Mouse (Mus musculus): ENCODE results near the gene Trim8.

Trim8 gene

DNA sequence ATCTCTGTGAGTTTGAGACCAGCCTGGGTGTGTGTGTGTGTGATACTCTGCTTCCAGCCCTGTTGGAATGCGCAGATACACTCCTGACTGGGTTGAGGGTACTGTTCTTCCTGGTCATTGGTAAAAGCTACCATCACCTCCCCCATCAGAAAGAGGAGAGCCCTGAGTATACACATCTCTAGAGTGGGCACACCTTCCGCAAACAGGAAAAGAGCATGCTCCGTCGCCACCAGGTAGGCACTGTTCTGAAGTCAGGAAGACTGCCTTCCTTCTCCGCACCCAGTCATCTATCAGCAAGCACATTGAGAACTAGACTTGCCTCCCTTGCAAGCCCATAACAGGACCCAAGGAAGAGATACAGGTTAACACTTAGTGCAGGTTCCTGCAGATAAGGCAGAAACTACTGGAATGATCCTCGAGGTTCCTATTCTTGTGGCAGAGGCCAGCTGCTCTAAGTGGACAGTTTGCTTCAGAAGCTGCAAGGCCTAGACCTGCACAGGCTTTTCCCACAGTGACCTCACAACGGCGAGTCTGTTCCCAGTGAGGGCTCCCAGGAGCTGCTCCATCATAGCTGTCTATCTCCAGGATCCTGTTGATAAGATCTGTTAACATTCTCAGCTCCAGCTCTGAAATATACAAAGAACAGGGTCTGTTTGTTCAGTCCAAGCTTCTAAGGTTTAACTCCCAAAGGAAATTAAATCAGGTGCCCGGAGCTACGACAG is 20.7 kb upstream of the Trim8 start:
- DNase-seq: no peak

DNA sequence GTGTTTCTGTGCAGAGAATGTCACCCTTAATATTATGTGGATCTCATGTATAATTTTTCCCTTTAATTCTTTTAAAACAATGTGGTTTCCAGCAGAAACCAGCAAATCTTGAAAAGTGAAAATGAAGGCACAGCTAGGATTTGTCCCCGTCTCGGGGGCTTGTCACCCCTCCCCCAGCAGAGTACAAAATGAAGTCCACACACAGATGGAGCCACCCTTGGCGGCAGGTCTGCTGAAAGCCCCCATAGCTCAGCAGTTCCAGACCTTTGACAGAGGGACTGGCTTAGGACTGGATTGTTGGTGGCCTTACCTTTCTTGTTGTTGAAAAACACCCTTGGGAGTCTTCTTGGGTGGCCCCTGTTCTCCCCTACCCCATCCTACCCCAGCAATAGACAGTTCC is 20.1 kb upstream of the Trim8 start:
- DNase-seq: no peak

DNA sequence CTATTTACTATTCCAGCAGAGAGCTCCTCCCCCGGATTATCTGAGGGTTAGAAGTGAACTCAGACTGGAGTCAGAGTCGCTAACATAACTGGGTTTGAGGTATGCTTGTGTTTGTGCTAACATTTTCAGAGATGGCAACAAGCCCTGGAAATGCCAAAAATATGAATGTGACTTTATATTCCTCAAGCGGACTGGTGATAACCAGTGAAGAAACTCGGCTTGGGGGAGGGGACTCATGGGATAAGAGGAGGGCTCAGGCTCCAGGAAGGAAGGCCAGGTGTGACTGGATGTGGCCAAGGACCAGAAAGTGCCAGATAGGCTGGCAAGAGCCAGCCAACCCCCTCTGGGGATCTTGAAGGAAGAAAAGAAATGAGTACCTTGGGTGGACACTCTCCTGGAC is 19.7 kb upstream of the Trim8 start:
- no peak for DNase-seq

DNA sequence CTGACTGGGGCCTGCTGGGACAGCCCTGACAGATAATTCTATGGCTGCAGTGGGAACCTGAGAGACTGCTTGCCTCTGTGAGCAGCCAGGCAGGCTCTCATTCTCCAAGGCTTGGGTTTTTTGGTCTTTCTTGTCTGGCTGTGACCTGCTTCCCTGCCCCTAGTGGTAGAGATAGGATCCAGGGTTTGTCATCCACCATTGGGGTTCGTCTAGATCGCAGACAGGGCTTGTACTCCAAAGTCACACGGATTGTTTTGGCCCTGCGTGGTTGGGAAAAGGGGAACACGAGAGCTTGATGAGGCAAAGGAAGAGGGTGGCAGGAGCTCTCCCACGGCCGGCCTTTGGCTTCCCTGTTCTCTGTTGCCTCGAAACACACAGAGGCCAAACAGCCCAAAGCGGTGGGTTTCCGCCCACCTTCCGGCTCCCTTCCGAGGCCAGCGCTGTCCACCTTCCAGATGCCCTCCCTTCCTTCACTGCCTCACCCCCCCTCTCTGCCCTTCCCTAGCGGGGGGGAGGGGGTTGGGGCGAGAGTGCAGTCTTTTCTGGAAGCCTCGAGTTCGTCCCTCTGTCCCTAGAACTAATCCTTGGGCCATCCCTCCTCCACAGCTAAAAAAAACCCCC is 18.5 kb upstream of the Trim8 start:
- DNase-seq: no peak

DNA sequence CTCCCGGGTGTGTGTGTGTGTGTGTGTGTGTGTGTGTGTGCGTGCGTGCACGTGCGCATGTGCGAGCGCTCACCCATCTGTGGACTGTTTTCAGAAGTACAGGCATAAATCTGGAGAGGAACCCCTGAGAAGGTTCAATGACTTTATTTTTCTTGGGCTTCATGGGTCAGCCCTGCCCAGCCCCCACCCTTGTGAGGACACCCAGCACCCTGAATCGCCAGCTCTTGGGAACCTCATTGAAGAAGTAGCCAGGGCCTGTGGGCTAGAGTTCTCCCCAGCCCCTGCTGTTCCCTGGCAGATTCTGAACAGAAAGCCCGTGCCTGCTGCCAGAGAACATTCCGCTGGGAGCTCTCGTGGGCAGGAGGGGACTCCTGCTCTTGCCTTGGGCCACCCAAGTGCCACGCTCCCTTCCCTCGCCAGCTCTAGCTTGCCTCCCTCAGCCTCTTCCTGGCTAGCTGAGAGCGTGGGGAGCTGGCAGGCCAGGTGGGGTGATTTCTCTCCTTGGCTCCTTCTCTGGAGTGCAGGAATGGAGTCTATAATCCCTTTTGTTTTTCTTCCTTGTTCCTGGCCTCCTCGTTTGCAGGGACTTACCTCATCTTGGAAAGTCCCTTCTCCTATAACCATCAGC is 17.7 kb upstream of the Trim8 start:
- DNase-seq: peak; percentile 67

DNA sequence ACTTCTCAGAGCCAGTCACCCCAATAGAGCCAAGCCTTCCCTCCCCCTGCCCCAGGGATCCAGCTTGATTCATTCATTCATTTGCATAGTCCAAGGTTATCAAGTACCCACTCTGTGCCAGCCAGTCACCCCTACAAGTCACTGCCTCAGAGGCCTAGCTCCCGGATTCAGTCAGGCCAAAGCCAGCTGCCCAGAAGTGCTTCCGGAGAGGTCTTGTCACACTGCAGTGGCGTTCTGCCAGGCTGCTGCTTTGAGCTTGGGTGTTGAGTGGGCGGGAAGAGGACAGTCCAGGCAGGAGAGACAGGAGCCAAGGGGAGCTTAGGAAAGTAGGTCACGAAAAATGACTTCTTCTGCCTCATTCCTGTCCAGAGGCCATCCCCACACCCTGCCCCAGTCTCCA is 17.0 kb upstream of the Trim8 start:
- DNase-seq: peak; percentile 93

DNA sequence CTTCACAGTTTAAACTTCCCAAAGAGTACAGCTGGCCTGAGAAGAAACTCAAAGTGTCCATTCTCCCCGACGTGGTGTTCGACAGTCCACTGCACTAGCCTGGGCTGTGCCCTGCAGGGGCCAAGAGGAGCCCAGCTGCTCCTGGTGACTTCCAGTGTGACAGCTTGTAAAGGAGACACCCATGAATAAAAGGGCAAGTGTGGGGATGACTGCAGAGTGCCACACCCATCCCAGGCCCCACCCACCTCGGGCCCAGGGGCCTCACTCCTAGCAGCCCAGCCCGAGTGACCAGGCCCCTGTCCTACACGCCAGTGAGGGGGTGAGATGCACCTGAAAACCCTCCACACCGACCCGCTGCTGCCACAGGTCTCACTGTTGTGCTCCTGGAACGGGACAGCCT is 15.7 kb upstream of the Trim8 start:
- DNase-seq: no peak

DNA sequence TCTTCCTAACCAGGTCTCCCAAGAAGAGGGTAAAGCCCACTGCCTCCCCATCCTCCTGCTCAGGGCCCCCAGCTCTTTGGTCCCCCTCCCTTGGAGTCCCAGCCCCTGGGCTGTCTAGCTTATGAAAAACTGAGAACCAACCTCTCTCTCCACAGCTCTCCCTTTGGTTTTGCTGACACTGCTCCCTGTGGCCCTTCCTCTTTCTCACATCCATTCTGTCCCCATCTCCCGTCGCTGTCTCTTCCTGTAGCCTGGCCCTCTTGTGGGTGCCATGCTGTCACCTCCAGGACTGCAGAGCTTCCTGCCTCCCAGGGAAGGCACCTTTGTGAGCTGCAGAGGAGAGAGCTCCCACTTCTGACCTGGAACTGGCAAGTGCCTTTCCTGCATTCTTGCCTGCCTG is 14.8 kb upstream of the Trim8 start:
- DNase-seq: no peak

DNA sequence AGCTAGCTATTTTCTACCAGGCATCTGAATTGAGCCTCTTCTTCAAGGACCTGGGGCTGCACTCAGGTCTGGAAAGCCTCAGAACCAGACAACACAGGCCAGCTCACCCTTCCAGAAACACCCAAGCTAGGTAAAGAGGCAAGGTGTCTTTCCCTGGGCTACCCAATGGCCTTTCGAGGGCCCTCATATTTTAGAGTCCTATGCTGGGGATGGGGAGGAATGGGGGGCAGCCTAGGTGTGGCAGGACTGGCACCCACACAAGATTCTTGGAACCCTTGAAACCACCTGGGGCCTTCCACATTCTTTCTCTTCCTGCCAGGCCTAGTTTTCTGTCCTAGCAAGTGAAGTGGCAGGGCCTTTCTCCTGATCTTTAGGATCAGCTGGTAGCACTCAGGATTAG is 12.1 kb upstream of the Trim8 start:
- DNase-seq: no peak

DNA sequence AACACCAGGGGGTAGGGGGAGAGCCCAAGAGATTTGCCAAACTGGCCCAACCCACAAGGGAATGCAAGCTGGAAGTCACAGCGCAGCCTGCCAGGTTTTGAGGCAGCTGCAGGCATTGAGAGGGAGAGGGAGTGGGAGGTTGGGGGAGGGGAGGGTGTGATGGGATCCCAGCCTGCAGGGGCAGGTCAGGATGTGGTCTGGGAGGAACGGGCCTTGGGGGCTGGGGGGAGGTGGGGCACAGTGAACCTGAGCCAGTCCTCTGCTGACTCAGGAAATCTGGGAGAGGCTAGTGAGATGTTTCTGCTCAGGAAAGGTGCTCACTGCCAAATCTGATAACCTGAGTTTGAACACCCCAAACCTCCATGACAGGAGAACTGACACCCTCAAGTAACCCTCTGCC is 10.9 kb upstream of the Trim8 start:
- DNase-seq: no peak

DNA sequence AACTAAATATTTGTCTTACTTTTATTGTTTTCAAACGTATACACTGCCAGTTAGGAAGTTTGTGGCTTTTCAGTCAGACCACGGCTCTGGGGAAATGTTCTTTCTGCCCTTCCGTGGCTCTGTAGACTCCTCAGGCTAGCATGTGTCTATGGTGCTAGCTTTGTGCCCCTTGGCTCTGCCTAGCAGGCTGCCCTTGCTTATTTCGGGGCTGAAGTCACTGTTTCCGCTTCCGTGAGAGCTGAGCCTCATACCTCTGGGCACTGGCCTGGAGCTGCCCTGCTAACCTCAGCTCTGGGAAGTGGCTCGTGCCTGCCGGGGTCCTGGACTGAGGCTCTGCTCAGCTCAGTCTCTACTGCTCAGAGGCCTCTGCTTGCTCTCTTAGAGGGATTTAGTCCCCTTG is 6.4 kb upstream of the Trim8 start:
- DNase-seq: no peak

DNA sequence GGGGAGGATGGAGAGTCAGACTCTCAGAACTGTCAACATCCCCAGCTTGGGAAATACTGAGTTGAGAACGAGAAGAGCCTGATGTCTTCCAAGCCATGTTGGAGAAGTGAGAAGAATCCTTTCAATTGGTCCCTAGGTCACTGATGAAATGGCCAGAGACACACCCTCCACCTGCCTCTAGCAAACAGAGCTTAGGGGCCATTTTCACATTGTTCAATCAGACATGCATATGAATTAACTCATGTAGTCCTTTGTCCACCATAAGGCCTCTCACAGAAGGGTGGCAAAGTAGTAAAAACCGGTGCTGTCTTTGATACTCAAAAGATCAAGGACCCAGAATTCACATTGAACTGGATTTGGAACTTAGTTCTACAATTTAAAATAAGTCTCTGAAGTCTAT is 4.3 kb upstream of the Trim8 start:
- DNase-seq: no peak

DNA sequence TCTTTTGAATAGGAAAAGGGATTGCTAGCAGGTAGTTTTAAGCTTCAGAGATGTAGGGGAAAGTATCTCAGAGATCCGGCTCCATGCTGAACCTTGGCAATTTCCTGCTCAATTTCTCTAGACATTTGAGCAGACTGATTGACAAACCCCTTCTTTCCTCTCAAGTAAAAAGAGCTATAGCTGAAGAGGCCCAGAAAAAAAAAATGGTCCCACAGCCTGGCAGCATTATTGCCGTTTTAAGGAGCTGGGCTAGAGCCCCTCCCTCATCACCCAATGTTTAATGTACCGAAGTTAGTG is 2.0 kb upstream of the Trim8 start:
- no peak for DNase-seq

DNA sequence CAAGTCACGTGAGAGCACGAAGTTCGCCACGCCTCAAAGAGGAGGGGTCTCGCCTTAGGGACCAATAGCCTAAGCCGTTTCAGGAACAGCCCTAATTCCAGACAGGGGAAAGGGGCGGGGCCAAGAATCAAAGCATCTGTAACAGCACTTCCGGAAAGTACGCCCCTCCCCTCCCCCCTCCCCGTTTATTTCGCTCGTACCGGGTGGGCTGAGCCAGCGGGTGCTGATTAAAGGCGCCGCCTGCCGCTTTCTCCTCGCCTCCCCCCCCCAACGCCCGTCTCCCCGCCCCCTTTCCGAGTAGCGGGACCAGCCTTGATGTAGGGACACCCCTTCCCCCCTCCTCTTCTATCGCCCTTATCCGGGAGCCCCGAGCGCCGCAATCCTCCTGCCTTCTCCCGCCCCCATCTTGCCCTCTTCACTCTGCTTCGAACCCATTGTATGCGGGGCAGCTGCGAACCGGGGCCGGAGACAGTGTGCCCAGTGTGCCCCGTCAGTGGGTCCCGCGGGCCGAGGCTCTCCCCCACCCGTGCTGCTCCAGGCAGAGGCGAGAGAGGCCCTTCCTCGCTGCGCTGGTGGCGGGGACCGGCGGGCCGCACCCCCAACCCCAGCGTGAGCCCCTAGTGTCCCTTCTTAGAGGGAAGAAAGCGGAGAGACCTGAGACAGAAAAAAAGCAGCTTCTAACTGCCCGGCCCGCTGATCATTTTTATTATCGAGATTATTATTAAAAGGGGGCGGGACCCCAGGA is 1.5 kb upstream of the Trim8 start:
- DNase-seq: peak; percentile 99

DNA sequence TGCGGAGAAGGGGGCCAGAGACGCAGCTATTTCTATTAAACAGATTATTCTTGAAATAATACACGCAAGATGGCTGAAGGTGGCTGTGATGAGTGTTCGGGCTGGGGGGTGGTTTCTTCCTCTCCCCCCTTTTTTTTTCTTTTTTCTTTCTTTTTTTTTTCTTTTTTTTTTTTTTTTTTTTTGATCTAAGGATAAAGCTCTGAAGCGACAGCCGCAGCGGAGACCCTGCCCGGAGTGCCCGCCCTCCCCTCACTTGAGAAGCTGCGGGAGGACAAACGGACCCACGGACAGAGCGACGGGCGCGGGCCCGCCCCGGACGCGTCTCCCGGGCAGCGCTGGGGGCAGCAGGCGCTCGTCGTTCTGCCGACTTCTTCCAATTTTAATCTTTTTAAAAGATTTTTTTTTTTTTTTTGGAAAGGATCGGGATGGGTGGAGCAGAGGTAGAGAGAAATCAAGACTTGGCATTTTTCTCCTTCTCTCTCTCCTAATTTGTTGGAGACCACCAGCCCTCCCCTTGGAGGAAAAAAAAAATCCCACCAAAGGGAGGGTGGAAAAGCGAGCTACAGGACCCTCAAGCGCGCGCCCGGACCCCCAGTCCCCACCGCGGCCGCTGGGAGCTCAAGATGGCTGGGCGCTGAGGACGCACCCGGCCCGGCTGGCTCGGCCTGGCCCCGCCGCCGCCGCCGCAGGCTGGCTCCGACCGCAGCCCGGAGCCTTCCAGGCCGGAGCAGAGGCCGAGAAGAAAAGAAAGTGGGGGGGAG is 741 bp upstream of the Trim8 start:
- no peak for DNase-seq

DNA sequence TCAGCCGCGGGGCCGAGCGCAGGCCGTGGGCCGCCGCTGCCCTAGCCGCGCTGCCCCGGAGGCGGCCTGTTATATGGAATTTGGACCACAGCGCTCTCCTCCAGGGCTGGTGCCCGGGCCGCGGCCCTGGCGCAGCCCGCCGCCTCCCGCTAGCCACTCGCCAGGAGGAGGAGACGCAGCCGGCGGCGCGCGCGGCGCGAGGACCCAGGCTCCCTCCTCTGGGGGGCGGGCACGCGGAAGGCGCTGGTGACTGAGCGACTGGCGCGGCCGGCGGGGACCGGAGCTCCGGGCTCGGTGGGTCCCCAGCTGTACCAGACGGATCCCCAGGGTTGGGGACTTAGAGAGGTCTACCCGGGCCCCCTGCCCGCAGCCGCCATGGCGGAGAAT is 560 bp downstream of the Trim8 start:
- peak; percentile 76 for DNase-seq

DNA sequence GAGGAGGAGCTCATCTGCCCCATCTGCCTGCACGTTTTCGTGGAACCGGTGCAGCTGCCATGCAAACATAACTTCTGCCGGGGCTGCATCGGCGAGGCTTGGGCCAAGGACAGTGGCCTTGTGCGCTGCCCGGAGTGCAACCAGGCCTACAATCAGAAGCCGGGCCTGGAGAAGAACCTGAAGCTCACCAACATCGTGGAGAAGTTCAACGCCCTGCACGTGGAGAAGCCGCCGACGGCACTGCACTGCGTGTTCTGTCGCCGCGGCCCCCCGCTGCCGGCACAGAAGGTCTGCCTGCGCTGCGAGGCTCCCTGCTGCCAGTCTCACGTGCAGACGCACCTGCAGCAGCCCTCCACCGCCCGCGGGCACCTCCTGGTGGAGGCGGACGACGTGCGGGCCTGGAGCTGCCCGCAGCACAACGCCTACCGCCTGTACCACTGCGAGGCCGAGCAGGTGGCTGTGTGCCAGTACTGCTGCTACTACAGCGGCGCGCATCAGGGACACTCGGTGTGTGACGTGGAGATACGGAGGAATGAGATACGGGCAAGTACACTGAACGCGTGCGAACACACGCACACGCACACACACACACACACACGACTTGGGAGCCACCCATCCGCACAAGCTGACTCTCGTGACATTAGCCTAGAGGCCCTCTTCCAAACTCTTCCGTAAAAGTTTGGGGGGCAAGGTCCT is 1.1 kb downstream of the Trim8 start:
- peak; percentile 86 for DNase-seq

DNA sequence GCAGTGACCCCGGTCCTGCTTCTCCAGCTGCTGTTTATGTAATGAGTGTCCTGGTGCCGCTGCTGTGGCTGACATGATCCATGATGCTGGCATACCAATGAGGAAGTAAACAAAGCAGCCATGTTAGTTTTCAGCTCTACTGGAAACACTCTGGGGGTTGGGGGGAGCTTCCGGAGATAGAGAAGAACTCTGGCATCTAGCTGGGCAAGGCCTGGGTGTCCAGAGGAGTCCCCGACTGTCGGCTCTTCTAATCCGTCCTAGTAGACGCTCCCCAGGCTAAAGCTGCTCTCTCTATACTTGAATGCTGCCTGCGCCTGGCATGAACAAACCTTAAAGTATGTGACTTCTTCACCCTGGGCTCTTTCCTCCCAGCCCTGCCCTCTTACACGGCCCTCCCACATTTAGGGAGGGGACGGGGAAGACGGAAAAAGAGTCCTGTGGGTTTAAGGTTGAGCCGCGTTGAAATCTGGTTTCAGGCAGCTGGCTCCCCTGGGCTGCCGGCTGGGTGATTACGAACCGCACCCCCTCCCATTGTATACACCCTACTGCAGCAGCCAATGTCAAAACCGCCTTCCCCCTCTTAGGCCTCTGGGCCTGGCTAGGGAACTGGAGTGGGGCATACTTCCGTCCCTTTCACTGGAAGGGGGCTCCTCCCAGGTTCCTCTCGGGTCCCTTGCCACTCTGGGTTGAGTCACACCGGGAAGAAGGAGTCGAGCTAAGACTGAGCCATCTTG is 2.0 kb downstream of the Trim8 start:
- DNase-seq: peak; percentile 93

DNA sequence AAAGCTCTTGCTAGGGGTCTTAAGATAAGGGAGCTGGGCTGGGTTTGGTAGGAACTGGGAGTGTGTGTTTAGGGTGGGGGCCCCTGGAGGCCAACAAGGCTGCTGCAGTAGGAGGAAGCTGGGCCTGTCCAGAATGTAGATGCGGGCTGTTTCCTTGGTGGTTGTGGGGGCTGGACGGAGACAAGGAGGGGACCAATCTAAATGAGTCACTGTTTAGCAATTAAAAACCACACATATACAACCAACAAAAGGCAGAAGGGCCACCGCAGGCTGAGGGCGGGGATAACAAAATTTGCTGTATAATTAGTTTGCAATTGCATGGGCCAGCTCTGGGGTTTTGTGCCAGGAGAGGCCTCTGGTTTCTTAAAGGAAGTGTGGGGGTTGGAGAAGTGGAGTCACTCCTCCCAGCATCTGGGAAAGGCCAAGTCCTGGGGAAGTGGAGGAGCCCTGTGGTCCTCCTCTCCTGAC is 2.6 kb downstream of the Trim8 start:
- peak; percentile 78 for DNase-seq

DNA sequence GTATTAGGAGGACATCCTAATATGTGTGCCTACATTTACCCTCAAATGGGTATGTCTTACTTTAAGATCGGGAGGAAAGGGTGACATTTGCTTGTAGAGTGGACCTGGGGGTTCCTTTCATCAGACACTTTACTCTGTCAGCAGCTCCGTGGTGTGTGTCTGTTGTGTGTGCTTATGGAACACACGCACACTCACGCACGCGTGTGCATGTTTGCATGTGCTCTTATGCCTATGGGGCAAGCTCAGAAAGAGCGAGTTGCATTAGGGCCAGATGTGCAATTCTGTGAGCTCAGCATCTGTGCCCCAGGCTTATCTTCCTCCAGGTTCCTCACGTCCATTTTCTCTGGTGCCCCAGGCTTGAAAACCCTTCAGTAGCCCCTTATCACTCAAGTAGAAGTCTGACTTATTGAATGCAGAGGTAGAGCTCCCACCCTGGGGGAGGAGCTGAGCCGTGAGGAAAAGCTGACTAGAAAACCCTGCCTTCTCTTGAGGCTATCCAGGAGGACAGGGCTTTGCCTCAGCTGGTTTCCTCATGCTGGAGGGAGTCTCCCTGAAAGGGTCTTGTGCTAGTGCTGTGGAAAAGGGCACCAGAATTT is 3.4 kb downstream of the Trim8 start:
- DNase-seq: no peak

DNA sequence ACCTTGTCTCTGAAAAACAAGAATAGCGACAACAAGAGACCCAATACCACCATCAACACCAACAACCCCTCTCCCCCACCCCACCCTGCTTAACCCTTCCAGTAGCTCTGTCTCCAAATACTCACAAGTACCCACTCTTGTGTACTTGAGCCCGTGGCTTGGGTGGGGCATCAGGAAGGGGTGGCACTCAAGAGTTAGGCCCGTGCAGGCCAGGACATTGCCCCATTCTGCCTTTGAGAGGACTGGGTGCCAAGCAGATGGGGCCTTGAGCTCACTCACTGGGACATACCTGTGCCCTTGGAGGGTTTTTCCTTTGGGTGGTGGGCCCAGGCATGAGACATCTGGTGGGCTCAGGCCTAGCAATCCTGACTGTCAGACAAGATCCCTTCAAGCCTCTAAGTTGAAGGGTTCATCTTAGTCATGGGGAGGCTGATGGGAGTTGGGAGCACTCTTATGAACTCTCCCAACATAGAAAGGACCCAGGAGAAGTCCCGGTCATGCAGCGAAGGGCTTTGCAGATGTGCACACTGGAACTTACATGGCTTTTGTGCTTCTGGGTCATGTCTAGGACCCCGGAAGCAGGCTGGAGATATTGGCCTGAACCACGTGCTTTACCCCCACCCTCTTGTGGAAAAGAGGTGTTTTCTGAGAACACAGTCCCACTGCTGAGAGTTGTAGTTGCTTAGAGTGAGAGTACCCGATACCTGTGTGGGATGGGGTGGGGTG is 4.3 kb downstream of the Trim8 start:
- DNase-seq: no peak

Measured in kidney, adult 11 months (tissue).